14 mouse cellular contexts compared by ENCODE assay signal in the genomic region with DNA sequence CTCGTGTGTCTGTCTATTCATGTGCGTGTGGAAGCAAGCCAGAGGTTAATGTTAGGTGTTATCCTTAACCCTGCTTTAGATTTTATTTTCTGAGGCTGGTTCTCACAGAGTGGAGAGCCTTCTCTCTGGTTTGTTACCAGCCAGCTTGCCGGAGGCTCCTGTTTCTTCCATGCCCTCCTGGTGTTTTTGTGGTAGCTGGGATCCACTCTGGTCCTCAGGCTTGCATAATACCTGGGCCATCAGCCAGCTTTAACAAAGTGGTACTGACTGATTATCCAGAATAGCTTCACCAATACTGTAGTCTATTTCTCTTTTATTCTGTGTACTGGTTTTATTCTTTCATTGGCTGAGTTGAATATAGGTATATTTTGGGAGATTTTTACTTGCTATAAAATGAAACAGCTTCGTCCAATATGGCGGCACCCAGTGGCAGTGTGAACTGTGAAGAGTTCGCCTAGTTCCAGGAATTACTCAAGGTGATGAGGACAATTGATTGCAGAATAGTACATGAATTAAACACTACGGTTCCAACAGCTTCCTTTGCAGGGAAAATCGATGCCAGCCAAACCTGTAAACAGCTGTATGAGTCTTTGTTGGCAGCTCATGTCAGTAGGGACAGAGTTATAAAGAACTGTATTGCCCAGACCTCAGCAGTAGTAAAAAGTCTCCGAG. TPM values are rescaled to one million over a fixed set of nuclear protein-coding genes. Genes with fewer than 3 reads are reported as not detected.
A peak's percentile ranks its signal among the peaks of the same experiment; 100 is the strongest.
DNase-seq lines count a peak whose midpoint lies in the region; TF ChIP-seq lines count a peak whose summit lies in the region.
"Had no signal": no experiment of that assay in that cellular context is flagged by ENCODE, and none has a peak within 500 bp of the region (broad histone marks: within the 10 kb centered on the region; RNA-seq: fewer than 3 reads in every experiment).

No protein-coding gene starts in this region.

- no peak overlapping the region for H3K27ac ChIP-seq in gastrocnemius, adult 2 months
- H3K27ac ChIP-seq: embryonic facial prominence, embryonic 10.5 days; liver, embryonic 14.5 days; midbrain, embryonic 15.5 days; stomach, postnatal 0 days had no signal

- intact Hi-C loops in gastrocnemius, adult 2 months (cut with DNase I): no loop called here
- intact Hi-C loops in gastrocnemius, postnatal 36 days (cut with DNase I): loop anchor here (5.0 kb wide), 1 partner anchor 40 kb away; no protein-coding TSS in a partner anchor
- intact Hi-C loops in left cerebral cortex, postnatal 10 days (cut with DNase I): no loop called here

- no peak overlapping the region for H3K4me3 ChIP-seq in gastrocnemius, adult 2 months
- H3K4me3 ChIP-seq: embryonic facial prominence, embryonic 10.5 days; midbrain, embryonic 15.5 days had no signal

- TF ChIP-seq CTCF in gastrocnemius, adult 2 months (IDR thresholded peaks at IDR 0.05): no peak

- peak; percentile 44 for DNase-seq in gastrocnemius, adult 2 months
- no peak for DNase-seq in gastrocnemius, postnatal 36 days
- DNase-seq in layer of hippocampus, adult 11-12 months (ENCODE audit: low spot score): peak; percentile 35
- DNase-seq in layer of hippocampus, postnatal 10 days (ENCODE audit: low spot score in 2 of 2): no peak
- peak; percentile 25 to 73 for DNase-seq in layer of hippocampus, adult 18-20 months (ENCODE audit: low spot score in 2 of 2)
- peak; percentile 32 to 36 for DNase-seq in layer of hippocampus, postnatal 36 days
- DNase-seq in B cell, adult 2 months: no peak
- DNase-seq in left cerebral cortex, postnatal 10 days (ENCODE audit: extremely low spot score in 1 of 2, low spot score in 2 of 2): no peak
- DNase-seq: left cerebral cortex, postnatal 4 days; thymus, postnatal 25 days had no signal

RNA-seq across cellular contexts. Expression of a gene that starts 14.3 kb away (rescaled TPM):
- total RNA-seq in gastrocnemius, adult 2 months (2021): 10 to 100 TPM; 18.3 to 25.0 TPM
- total RNA-seq in gastrocnemius, postnatal 36 days (2021): 10 to 100 TPM; 16.0 to 19.3 TPM
- 10 to 100 TPM; 28.1 to 30.1 TPM for total RNA-seq in layer of hippocampus, postnatal 10 days (2021)
- 10 to 100 TPM; 41.0 to 42.9 TPM for total RNA-seq in layer of hippocampus, adult 18-20 months (2021)
- total RNA-seq in layer of hippocampus, postnatal 36 days (2021): 10 to 100 TPM; 41.8 to 50.9 TPM
- 10 to 100 TPM; 25.3 to 26.2 TPM for total RNA-seq in left cerebral cortex, postnatal 10 days (2021)

RNA-seq across cellular contexts. Expression of a gene that starts 26.8 kb away (rescaled TPM):
- 1 to 10 TPM; 1.6 to 2.6 TPM for total RNA-seq in gastrocnemius, adult 2 months (2021)
- total RNA-seq in gastrocnemius, postnatal 36 days (2021): 1 to 10 TPM; 1.5 to 1.6 TPM
- 100 to 1,000 TPM; 127 to 138 TPM for total RNA-seq in layer of hippocampus, postnatal 10 days (2021)
- 100 to 1,000 TPM; 119 to 125 TPM for total RNA-seq in layer of hippocampus, adult 18-20 months (2021)
- total RNA-seq in layer of hippocampus, postnatal 36 days (2021): 100 to 1,000 TPM; 115 to 130 TPM
- 100 to 1,000 TPM; 137 to 145 TPM for total RNA-seq in left cerebral cortex, postnatal 10 days (2021)

Comparison
In these comparisons a context has a peak if more than half of its experiments do, and no peak if none do; other contexts are left out.
1. DNase-seq: peak in gastrocnemius, adult 2 months (single experiment), layer of hippocampus, adult 11-12 months (single experiment), layer of hippocampus, adult 18-20 months (2 of 2) and layer of hippocampus, postnatal 36 days (2 of 2); none in gastrocnemius, postnatal 36 days (0 of 2), layer of hippocampus, postnatal 10 days (0 of 2), B cell, adult 2 months (0 of 2) and left cerebral cortex, postnatal 10 days (0 of 2).
2. RNA of a gene that starts 26.8 kb away (total RNA-seq): 137 to 145 TPM in left cerebral cortex, postnatal 10 days, 127 to 138 TPM in layer of hippocampus, postnatal 10 days, 115 to 130 TPM in layer of hippocampus, postnatal 36 days and 119 to 125 TPM in layer of hippocampus, adult 18-20 months; 1.6 to 2.6 TPM in gastrocnemius, adult 2 months and 1.5 to 1.6 TPM in gastrocnemius, postnatal 36 days; every median in the first group is over 10 times any median in the second.